Mouse (Mus musculus) gastrocnemius, postnatal 4 days (tissue): ENCODE results near the gene Zmym1. TPM values are rescaled to one million over a fixed set of nuclear protein-coding genes. Genes with fewer than 3 reads are reported as not detected.
"Not testable (repeated sequence)": the region's sequence is repeated elsewhere in the genome, so short reads cannot be mapped to it uniquely, and the experiment has no call there.

Experiments used
- DNase-seq, 2 experiments: peaks; one replicate each; pipeline ENCODE4 v3.0.0; 2021 to 2022; ENCODE audit warnings: low spot score in 2 of 2, mixed read lengths in 2 of 2
- total RNA-seq, 2 experiments: library from RNA; stranded (reverse); gene quantifications; 2 replicates each; pipeline ENCODE4 v1.2.3; 2021

The Zmym1 gene
- total RNA-seq, 2 experiments from 2014 or later = 6.8 to 6.9 TPM

DNA sequence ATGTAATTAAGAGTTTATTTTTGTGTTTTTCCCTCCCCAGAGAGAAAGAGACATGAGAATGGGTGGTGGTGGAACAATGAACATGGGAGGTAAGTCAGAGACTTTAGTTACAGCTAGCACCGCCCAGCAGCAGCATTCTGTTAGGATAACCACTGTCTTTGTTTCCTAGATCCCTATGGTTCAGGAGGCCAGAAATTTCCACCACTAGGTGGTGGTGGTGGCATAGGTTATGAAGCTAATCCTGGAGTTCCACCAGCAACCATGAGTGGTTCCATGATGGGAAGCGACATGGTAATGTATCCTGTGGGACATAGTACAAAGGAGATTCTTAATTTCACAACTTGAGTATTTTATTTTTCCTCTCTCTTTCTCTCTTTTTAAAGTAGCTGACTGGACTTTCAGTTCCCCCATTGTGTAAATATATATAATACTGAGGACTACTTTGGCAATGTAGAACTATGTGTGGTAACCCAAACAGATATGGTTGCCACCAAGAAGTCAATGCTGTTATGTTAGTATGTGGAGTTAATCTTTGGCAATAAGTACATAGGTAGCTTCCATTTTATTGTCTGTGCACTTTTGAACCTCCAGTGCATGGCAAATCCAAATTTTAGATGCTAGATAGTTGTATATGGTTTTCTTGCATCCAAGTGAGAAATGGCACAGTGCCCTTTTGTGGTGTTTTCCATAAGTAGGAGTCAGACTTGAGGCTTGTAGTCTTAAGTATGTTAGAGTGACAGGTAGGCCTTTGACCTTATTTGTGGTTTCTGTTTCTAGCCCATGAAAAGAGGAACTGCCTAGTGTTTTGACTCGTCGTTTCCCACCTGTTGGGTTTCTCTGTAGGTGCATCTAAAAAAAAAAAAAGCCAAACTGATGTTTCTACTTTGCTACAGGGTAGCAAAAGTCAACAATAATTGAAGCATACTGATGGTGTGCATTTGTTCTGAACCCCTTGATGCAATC lies 33.4 kb downstream of the Zmym1 start:
- DNase-seq = peak in 1 of 2 experiments; percentile 23

DNA sequence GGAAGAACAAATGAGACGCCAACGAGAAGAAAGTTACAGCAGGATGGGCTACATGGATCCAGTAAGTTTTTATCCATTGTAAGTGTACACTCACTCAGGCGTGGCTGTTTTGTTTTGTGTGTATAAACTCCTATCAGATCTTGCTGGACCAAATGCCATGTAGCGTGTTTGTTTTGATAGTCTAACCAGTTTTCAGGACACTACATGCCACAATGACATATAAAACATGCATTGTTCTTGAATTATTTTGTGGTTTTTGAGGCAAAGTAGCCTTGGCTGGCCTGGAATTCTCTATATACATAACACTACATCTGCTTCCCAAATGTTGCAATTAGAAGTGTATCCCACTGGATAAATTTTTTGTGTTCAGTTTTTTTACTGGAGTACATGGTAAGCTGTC lies 34.1 kb downstream of the Zmym1 start:
- DNase-seq = no peak

DNA sequence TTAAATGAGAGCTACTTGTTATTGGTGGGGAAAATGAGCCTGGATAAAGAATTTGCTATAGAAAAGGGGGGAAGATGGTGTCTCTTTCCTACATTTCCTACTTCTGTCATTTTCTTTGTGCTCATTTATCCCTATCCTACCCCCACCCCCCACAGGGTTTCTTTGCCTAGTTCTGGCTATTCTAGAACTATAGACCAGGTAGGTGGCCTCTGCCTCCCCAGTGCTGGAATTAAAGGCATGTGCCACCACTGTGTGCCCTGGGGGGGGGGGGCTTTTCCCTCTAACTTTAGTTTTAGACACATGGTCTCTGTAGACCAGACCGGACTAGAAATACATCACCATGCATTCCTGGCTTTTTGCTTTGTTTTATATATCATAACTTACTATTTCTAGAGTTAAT lies 36.7 kb downstream of the Zmym1 start:
- DNase-seq = no peak

DNA sequence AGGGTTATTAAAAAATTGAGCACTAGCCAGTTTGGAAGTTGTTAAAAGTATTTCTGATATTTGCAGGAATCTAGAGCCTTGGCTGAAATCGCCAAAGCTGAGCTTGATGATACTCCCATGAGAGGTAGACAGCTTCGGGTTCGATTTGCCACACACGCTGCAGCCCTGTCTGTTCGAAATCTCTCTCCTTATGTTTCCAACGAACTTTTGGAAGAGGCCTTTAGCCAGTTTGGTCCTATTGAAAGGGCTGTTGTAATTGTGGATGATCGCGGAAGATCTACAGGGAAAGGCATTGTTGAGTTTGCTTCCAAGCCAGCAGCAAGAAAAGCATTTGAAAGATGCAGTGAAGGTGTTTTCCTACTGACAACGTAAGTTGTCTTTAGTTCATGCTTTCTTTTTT lies 37.8 kb downstream of the Zmym1 start:
- no peak for DNase-seq

DNA sequence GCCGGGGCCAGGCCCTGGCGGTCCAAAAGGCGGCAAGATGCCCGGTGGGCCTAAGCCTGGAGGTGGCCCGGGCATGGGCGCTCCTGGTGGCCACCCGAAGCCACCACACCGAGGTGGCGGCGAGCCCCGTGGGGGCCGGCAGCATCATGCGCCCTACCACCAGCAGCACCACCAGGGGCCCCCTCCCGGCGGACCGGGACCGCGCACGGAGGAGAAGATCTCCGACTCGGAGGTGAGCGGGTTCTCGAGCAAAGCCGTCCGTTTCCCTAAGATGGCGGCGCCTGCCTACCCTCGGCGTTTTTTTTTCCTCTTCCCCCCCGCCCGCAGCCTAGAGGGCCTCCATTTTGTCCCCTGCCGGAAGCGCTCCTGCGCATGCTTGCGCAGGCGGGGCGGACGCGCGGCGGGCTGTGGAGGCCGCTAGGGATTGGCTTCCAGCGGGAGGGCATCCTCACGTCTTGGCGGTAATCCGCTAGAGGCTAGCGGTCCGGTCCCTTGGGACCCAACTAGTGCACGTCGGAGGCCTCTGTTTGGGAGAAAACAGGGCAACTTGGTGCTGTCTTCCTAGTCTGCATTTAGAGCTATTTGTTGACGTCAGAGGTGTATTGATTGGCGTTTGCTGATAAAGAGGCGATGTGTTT lies 38.8 kb downstream of the Zmym1 start:
- peak; percentile 79 to 87 for DNase-seq

DNA sequence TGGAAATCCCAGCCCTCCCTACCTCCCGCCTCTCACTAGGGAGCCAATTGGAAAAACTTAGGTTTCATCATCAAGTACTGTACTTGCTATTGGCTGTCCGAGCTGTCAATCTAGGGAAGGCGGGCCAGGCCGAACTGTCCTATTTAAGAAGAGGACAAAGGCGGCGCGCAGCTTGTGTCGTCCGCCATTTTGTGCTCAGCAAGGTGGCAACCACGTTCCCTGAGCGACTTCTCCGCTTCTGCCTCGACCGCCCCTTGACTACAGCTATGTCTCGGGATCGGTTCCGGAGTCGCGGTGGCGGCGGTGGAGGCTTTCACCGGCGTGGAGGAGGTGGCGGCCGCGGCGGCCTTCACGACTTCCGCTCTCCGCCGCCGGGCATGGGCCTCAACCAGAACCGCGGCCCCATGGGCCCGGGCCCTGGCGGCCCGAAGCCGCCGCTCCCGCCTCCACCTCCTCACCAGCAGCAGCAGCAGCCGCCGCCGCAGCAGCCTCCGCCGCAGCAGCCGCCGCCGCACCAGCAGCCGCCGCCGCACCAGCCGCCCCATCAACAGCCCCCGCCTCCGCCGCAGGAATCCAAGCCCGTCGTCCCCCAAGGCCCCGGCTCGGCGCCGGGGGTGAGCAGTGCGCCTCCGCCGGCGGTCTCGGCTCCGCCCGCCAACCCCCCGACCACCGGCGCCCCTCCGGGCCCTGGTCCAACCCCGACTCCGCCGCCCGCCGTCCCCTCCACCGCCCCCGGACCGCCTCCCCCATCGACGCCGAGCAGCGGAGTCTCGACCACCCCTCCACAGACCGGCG lies 39.6 kb downstream of the Zmym1 start, which contains the start of gene Sfpq:
Gene Sfpq, plus strand, starts transcription at position 174 of the 795 bp plus-strand sequence.
- DNase-seq = peak; percentile 97

DNA sequence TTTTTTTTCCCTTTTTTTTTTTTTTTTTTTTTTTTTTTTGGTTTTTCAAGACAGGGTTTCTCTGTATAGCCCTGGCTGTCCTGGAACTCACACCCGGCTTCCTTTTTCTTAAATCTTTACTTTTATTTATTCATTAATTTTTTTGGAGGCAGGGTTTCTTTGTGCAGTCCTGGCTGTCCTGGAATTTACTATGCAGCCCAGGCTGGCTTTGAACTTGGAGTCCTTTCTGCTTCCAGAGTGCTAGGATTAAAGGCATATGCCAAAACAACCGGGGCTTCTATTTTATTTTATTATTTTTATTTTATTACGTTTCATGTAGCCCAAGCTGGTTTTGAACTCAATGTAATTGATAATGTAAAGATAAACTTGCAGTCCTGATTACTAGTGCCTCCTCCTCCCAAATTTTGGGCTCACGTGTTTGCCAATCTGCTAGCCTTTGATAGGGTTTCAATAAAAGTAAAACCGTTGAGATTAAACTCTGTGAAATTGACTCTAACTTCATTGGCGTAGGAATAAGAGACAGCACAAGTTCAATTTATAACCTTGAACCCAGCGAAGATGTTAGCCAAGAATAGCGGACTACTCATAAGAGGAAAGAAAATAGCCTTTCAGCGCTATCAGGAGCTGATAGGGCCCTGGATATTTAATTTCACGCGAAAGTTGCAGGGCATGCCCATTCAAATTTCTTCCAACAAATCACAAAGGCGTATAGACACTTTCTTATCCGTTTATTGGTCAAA lies 40.4 kb downstream of the Zmym1 start:
- no peak for DNase-seq

DNA sequence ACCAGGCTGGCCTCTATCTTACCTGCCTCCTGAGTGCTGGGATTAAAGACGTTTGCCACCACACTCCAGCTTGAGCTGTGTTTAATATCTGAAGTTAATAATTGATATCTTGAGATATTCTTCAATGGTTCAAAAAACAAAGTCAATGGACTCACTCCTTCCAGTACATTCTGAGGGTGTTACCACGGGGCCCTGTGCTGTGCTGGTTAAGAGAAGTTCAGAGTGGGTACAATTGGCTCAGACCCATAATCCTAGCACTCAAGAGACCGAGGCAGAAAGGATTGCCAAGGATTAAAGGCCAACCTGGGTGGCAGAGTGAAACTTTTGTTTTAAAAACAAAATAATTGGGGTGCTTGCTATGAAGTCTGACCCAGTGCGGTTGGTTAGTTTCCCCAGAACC lies 44.6 kb downstream of the Zmym1 start:
- no peak for DNase-seq

DNA sequence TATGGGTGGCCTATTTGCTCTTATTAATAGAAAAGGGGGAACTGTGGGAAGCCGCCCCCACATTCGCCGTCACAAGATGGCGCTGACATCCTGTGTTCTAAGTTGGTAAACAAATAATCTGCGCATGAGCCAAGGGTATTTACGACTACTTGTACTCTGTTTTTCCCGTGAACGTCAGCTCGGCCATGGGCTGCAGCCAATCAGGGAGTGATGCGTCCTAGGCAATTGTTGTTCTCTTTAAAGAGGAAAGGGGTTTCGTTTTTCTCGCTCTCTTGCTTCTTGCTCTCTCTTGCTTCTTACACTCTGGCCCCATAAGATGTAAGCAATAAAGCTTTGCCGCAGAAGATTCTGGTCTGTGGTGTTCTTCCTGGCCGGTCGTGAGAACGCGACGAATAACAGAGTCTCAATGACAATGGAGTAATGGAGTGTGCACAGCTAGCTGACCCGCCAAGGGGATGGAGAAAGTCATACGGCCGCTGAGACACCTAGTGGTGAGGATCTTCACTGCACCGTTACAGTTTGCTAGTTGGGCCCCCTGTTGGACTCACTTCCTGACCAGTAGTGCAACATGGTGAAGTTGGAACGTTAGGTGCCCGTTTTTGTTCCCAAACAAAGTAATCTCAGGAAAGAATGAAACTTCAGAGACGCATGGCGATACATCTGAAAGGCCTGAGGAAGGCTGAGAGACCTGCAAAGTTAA lies 45.5 kb downstream of the Zmym1 start:
- DNase-seq = peak; percentile 66 to 81

DNA sequence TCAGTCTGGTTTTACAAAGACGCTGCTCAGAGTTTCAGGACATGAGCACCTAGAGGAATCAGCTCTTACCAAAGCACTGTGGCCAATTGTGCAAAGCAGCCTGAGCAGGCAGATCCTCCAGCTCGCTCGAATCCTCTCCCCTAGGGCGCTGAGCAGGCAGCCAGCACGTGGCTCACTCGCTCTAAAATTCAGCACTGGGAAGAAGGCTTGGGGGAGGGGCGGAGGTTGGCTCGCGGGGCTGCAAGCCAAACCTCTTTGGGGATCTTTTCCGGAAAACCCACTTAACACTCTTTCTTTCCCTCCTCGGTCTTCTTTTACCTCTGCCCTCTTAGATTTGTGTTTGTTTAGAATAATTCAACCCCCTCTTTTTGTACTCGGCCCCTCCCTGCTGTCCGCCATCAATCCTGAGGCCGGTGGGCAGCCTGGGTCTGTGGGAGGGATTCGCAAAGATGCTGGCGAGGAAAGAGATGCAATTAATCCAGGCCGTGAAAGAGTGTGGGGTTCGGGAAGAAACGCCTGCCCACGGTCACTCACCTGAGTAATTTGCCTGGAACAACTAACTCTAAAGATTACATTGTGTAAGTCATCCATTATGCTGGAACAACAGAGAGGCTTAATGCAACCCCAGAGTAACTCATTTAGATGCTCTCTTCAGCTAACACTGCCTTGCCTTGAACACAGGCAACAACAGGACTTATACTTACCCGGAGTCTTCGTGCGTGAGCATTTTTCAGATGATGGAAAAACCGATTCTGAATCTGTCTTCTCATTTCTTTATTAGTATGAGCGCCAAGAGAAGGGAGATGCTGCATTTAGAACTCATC lies 55.6 kb downstream of the Zmym1 start:
- peak in 1 of 2 experiments; percentile 23 for DNase-seq

DNA sequence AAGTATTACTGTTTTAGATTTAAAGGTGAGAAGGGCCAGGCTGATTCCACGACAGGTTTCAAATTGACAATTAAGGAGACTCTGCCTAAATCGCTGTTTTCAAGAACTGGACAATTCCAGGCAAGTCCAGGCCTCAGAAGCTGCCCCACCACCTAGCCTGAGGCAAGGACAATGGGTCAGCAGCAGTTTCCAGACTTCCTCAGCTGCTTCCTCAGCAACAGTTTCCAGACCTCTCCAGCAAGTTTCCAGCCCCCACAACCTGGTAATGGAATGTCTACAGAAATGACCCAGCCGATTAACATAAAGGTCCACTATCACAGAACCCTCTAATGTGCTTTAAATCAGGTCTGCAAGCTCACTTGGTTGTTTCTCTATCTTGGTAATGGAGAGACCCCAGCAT lies 56.6 kb downstream of the Zmym1 start:
- DNase-seq = no peak

DNA sequence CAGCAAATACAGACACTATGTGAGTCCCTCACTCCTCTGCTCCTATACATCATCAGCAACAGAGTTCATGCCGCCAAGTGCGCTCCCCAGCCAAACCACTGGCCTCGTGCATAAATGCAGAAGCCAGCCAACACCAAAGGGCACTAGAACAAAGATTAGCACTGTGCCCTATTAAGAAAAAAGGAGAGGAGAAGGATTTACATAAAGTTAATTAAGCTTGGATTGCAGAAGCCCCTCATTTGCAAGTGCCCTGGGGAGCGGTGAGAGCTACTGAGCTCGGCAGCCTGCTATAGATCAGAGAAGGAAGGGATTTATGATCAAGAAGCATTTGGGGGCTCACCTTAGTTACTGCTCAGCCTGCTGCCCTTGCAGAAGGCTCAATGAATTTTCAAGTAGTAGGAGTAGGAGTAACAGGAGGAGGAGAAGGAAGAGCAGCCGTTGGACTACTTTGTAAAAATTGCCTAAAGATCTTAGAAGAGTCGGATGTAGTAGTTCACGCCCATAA lies 60.3 kb downstream of the Zmym1 start:
- DNase-seq = no peak

DNA sequence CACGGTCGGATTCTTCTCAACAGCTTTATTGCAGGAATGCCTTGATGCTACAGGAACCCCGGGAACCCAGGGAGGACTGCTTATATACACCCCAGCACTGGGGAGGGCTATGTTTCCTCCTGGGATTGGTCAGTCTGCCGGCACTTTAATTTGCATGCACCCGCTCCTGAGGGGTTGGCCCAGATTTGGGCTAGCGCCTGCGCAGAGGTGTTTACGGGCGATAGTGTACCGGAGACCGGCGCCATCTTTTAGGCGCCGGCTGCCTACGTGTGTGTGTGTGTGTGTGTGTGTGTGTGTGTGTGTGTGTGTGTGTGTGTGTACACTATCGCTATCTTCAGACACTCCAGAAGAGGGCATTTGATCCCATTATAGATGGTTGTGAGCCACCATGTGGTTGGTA lies 61.6 kb downstream of the Zmym1 start:
- DNase-seq = not testable (repeated sequence)

Other genes starting within 250 kb of the Zmym1 start
- gene Zmym4, start 93.0 kb downstream of the Zmym1 start, total RNA-seq = 10 to 100 TPM; 39.7 to 41.6 TPM
- gene Sfpq, start 39.8 kb downstream of the Zmym1 start, total RNA-seq = 100 to 1,000 TPM; 171 to 250 TPM
- gene Zmym6, start 16.2 kb upstream of the Zmym1 start, total RNA-seq = 10 to 100 TPM; 12.4 to 12.7 TPM
- 1 to 10 TPM; 1.0 to 3.4 TPM for gene Tmem35b, start 62.5 kb upstream of the Zmym1 start, total RNA-seq
- 1 to 10 TPM; 1.2 to 1.7 TPM for gene Dlgap3, start 108.1 kb upstream of the Zmym1 start, total RNA-seq
- 10 to 100 TPM; 31.7 to 35.6 TPM for gene Smim12, start 182.6 kb upstream of the Zmym1 start, total RNA-seq